Mouse (Mus musculus) thymus, adult 2 months (tissue): ENCODE measurements around the gene Tagln. TPM values are rescaled to one million over a fixed set of nuclear protein-coding genes. Genes with fewer than 3 reads are reported as not detected.

Experiments
- DNase-seq: peaks from one replicate; pipeline ENCODE4 v3.0.0; 2021
- H3K27ac ChIP-seq: fragments of 200-500 bp; 2 replicates; pipeline ENCODE4 v1.5.1; 2012; ENCODE audit warnings: low read length, control low read depth; ENCODE audit not compliant: control insufficient read depth, insufficient read depth
- H3K27me3 ChIP-seq: fragments of 200-500 bp; 2 replicates; pipeline ENCODE4 v1.6.1; 2012; ENCODE audit warnings: mild to moderate bottlenecking, low read length, moderate library complexity, mixed read lengths; ENCODE audit not compliant: control insufficient read depth, insufficient read depth
- H3K36me3 ChIP-seq: fragments of 200-500 bp; 2 replicates; pipeline ENCODE4 v1.6.1; 2012; ENCODE audit warnings: mild to moderate bottlenecking, low read length, moderate library complexity; ENCODE audit not compliant: control insufficient read depth, insufficient read depth
- H3K4me1 ChIP-seq: fragments of 200-500 bp; replicated peaks from 2 replicates; pipeline ENCODE4 v1.6.1; 2012; ENCODE audit warnings: low read length; ENCODE audit not compliant: control insufficient read depth, insufficient read depth
- H3K4me3 ChIP-seq: fragments of 200-500 bp; 2 replicates; pipeline ENCODE4 v1.5.1; 2012; ENCODE audit warnings: mild to moderate bottlenecking, low read length, control low read depth, moderate library complexity; ENCODE audit not compliant: control insufficient read depth, insufficient read depth
- CTCF ChIP-seq: fragments of 200-500 bp; IDR thresholded peaks from 2 replicates; pipeline ENCODE4 v1.5.1; 2012; ENCODE audit warnings: mild to moderate bottlenecking, control low read depth, low read length, moderate library complexity, borderline replicate concordance; ENCODE audit not compliant: control insufficient read depth, poor library complexity, insufficient read depth; ENCODE audit errors: extremely low read depth
- POLR2A ChIP-seq: fragments of 200-500 bp; IDR thresholded peaks from 2 replicates; pipeline ENCODE4 v1.6.1; 2012; ENCODE audit warnings: mild to moderate bottlenecking, low read length, control low read depth, moderate library complexity; ENCODE audit not compliant: control insufficient read depth, poor library complexity, insufficient read depth; ENCODE audit errors: extremely low read depth
- polyA plus RNA-seq: library from polyadenylated mRNA; depleted of rRNA; stranded (reverse); fragments of >200 nt; gene quantifications from 2 replicates; pipeline ENCODE4 v1.2.3, GENCODE M21; 2012; rRNA removed

Tagln gene
- polyA plus RNA-seq, 1 experiment = 66.3 TPM

DNA sequence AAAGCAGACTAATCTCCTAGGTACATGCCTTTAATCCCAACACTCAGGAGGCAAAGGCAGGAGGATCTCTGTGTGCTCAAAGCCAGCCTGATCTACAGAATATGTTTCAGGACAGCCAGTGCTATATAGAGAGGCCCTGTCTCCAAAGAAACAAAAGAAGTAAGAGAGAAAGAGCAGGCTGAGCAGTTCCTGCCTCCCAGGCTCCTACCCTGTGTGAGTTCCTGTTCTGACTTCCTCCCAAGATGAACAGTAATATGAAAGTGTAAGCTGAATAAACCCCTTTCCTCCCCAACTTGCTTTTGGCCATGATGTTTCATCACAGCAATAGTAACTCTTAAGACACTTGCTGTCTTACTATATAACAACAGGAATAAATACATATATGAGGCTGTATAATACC is 42.2 kb downstream of the Tagln start:
- H3K27ac ChIP-seq = no peak overlapping the region
- DNase-seq = no peak
- no peaks in the 10 kb centered on the region for H3K27me3 ChIP-seq
- H3K4me1 ChIP-seq = no peaks in the 10 kb centered on the region
- no peak for TF ChIP-seq POLR2A
- TF ChIP-seq CTCF = no peak
- H3K36me3 ChIP-seq = peaks cover 57% of the 10 kb centered on the region
- no peak overlapping the region for H3K4me3 ChIP-seq

Other genes starting within 250 kb of the Tagln start
- 32.0 and 35.9 TPM in 2 replicates for gene Cep164, start 107.4 kb downstream of the Tagln start, polyA plus RNA-seq
- 7.7 and 10.1 TPM in 2 replicates for gene Bace1, start 97.5 kb downstream of the Tagln start, polyA plus RNA-seq
- 72.8 and 85.1 TPM in 2 replicates for gene Pcsk7, start 29.6 kb downstream of the Tagln start, polyA plus RNA-seq
- gene Rnf214, start 29.1 kb downstream of the Tagln start, polyA plus RNA-seq = 23.1 and 30.4 TPM in 2 replicates
- gene Sidt2, start 19.2 kb upstream of the Tagln start, polyA plus RNA-seq = 504 and 614 TPM in 2 replicates
- 24.4 and 27.3 TPM in 2 replicates for gene Pafah1b2, start 76.6 kb upstream of the Tagln start, polyA plus RNA-seq
- gene Sik3, start 76.8 kb upstream of the Tagln start, polyA plus RNA-seq = 28.5 and 29.4 TPM in 2 replicates